Comparison of ENCODE assay signal across 23 mouse cellular contexts in genomic region chr12:82341181-82341580, GRCm38 (mm10).
DNase-seq lines count a peak whose midpoint lies in the region; ATAC-seq and TF ChIP-seq lines count a peak whose summit lies in the region.
"Had no signal": no experiment of that assay in that cellular context is flagged by ENCODE, and none has a peak within 500 bp of the region (broad histone marks: within the 10 kb centered on the region; RNA-seq: fewer than 3 reads in every experiment).

No protein-coding gene starts in this region.

- H3K36me3 ChIP-seq in stomach, postnatal 0 days (ENCODE audit: control insufficient read depth, insufficient read depth, low read length): 0 out of 2 replicates have a peak, but pooled peaks cover 2% of the 10 kb centered on the region
- peaks cover 16% of the 10 kb centered on the region for H3K36me3 ChIP-seq in limb, embryonic 10.5 days

- 29% methylated on average over 8 of the region's 8 CpGs for WGBS in olfactory bulb, adult 2 months
- WGBS in stomach, postnatal 0 days: 90% methylated on average over 8 of the region's 8 CpGs
- 94% methylated on average over 8 of the region's 8 CpGs for WGBS in limb, embryonic 10.5 days

- H3K4me1 ChIP-seq in olfactory bulb, adult 2 months (ENCODE audit: control insufficient read depth, insufficient read depth, low read length): peaks cover 20% of the 10 kb centered on the region; the same call in 1 of the 2 replicates
- 0 out of 2 replicates have a peak, but pooled peaks cover 2% of the 10 kb centered on the region for H3K4me1 ChIP-seq in stomach, postnatal 0 days (replicated peaks; ENCODE audit: control insufficient read depth, insufficient read depth)
- H3K4me1 ChIP-seq in limb, embryonic 10.5 days: peaks cover 14% of the 10 kb centered on the region

- H3K27ac ChIP-seq in left cerebral cortex, adult 2 months: peak overlapping the region; percentile 62
- peak overlapping the region; percentile 99 for H3K27ac ChIP-seq in olfactory bulb, adult 2 months (ENCODE audit: insufficient read depth, low read depth, low read length)
- H3K27ac ChIP-seq in stomach, postnatal 0 days (replicated peaks): 0 out of 2 replicates have a peak overlapping the region, but pooled peaks have one; percentile 13
- H3K27ac ChIP-seq in limb, embryonic 10.5 days: no peak overlapping the region
- H3K27ac ChIP-seq: embryonic facial prominence, embryonic 12.5 days; embryonic facial prominence, embryonic 15.5 days; gastrocnemius, adult 2 months; heart, embryonic 13.5 days; hindbrain, embryonic 13.5 days had no signal

- 0 out of 2 replicates have a peak overlapping the region, but pooled peaks have one; percentile 5 for H3K4me2 ChIP-seq in stomach, postnatal 0 days (replicated peaks; ENCODE audit: low read depth)
- H3K4me2 ChIP-seq: embryonic facial prominence, embryonic 12.5 days; embryonic facial prominence, embryonic 15.5 days; heart, embryonic 13.5 days; hindbrain, embryonic 13.5 days had no signal

- no peak for TF ChIP-seq CTCF in left cerebral cortex, adult 2 months (IDR thresholded peaks at IDR 0.05)
- no peak for TF ChIP-seq CTCF in olfactory bulb, adult 2 months (IDR thresholded peaks at IDR 0.05; ENCODE audit: insufficient read depth, low read depth, low read length)
- no peak for TF ChIP-seq CTCF in stomach, postnatal 0 days (IDR thresholded peaks at IDR 0.05; ENCODE audit: low read depth)

- no peaks in the 10 kb centered on the region for H3K9me3 ChIP-seq in stomach, postnatal 0 days (ENCODE audit: control insufficient read depth, low read length)
- H3K9me3 ChIP-seq in limb, embryonic 10.5 days (replicated peaks): no peaks in the 10 kb centered on the region
- H3K9me3 ChIP-seq: embryonic facial prominence, embryonic 12.5 days; embryonic facial prominence, embryonic 15.5 days; heart, embryonic 13.5 days; hindbrain, embryonic 13.5 days had no signal

- ATAC-seq in stomach, postnatal 0 days (ENCODE audit: low FRiP score, low TSS enrichment): no peak
- ATAC-seq: activated CD4-positive, CD25-positive, alpha-beta regulatory T cell, adult 4 months; forebrain, embryonic 14.5 days; forebrain, postnatal 0 days; hindbrain, embryonic 16.5 days had no signal

- no peak for TF ChIP-seq POLR2A in olfactory bulb, adult 2 months (IDR thresholded peaks at IDR 0.05; ENCODE audit: insufficient read depth, low read depth, low read length)

- intact Hi-C loops in left cerebral cortex, adult 2 months (cut with DNase I): no loop called here

- H3K4me3 ChIP-seq in left cerebral cortex, adult 2 months: no peak overlapping the region
- peak overlapping the region; percentile 82 for H3K4me3 ChIP-seq in olfactory bulb, adult 2 months (ENCODE audit: insufficient read depth, low read depth, low read length)
- H3K4me3 ChIP-seq in stomach, postnatal 0 days (ENCODE audit: low read depth, low read length): no peak overlapping the region
- no peak overlapping the region for H3K4me3 ChIP-seq in limb, embryonic 10.5 days
- H3K4me3 ChIP-seq: embryonic facial prominence, embryonic 12.5 days; embryonic facial prominence, embryonic 15.5 days; gastrocnemius, adult 2 months; heart, embryonic 13.5 days; hindbrain, embryonic 13.5 days had no signal

- no peak for TF ChIP-seq EP300 in stomach, postnatal 0 days (optimal IDR thresholded peaks at IDR 0.05)

- H3K27me3 ChIP-seq in stomach, postnatal 0 days (ENCODE audit: control insufficient read depth, insufficient read depth, low read length): no peaks in the 10 kb centered on the region
- no peaks in the 10 kb centered on the region for H3K27me3 ChIP-seq in limb, embryonic 10.5 days (ENCODE audit: low read depth, poor library complexity, severe bottlenecking)
- H3K27me3 ChIP-seq: embryonic facial prominence, embryonic 12.5 days; embryonic facial prominence, embryonic 15.5 days; heart, embryonic 13.5 days; hindbrain, embryonic 13.5 days had no signal

- DNase-seq in left cerebral cortex, adult 2 months (ENCODE audit: extremely low spot score in 1 of 2, low spot score in 2 of 2): no peak
- DNase-seq in left cerebral cortex, adult 18-20 months (ENCODE audit: low spot score in 2 of 2): no peak
- DNase-seq in brain, adult 2 months (ENCODE audit: low read depth, low spot score): peak; percentile 58
- DNase-seq in stomach, postnatal 0 days (ENCODE audit: low spot score): no peak
- no peak for DNase-seq in limb, embryonic 10.5 days (ENCODE audit: low spot score)
- DNase-seq in urinary bladder, postnatal 4 days (ENCODE audit: low spot score in 2 of 2): no peak
- DNase-seq: adrenal gland, adult 8-10 months; adrenal gland, postnatal 25 days; cerebellum, adult 18-20 months; cerebellum, adult 9-10 months; cerebellum, postnatal 14 days; forebrain, postnatal 0 days; gastrocnemius, adult 2 months; gastrocnemius, postnatal 14 days; heart, adult 18-20 months had no signal

- H3K9ac ChIP-seq in stomach, postnatal 0 days (ENCODE audit: low read length): no peak overlapping the region
- H3K9ac ChIP-seq: embryonic facial prominence, embryonic 12.5 days; embryonic facial prominence, embryonic 15.5 days; forebrain, postnatal 0 days; heart, embryonic 13.5 days; hindbrain, embryonic 13.5 days had no signal
